Mouse (Mus musculus): ENCODE measurements around the gene Gm42372.
"Not testable (repeated sequence)": the region's sequence is repeated elsewhere in the genome, so short reads cannot be mapped to it uniquely, and the experiment has no call there.

The Gm42372 gene

GRCm38 (mm10) chr7:16982859-16983568 lies at the start of gene Gm42372:
Gene Gm42372 (plus strand): TSS chr7:16983086.
- DNase-seq: peak; percentile 45 to 50

- no peak for DNase-seq
Observed at GRCm38 (mm10) chr7:16937312-16937711, 45.6 kb upstream of the Gm42372 start.

GRCm38 (mm10) chr7:16938117-16938791 lies 44.6 kb upstream of the Gm42372 start:
- no peak for DNase-seq

- DNase-seq: no peak
Observed at GRCm38 (mm10) chr7:16940292-16940691, 42.6 kb upstream of the Gm42372 start.

- no peak for DNase-seq
Observed at GRCm38 (mm10) chr7:16942861-16943260, 40.0 kb upstream of the Gm42372 start.

- DNase-seq: peak; percentile 40 to 54
Observed at GRCm38 (mm10) chr7:16944061-16944807, 38.7 kb upstream of the Gm42372 start, which contains the start of gene Pnmal2. Gene Pnmal2 (plus strand): TSS chr7:16944682.

- peak in 1 of 2 experiments; percentile 13 for DNase-seq
Observed at GRCm38 (mm10) chr7:16944808-16945315, 38.0 kb upstream of the Gm42372 start.

GRCm38 (mm10) chr7:16945419-16945818 lies 37.5 kb upstream of the Gm42372 start:
- no peak for DNase-seq

- no peak for DNase-seq
Observed at GRCm38 (mm10) chr7:16946441-16947348, 36.2 kb upstream of the Gm42372 start.

GRCm38 (mm10) chr7:16947349-16947895 lies 35.5 kb upstream of the Gm42372 start:
- no peak for DNase-seq

- DNase-seq: no peak
Observed at GRCm38 (mm10) chr7:16947959-16948361, 34.9 kb upstream of the Gm42372 start.

- DNase-seq: no peak
Observed at GRCm38 (mm10) chr7:16948923-16949458, 33.9 kb upstream of the Gm42372 start.

- DNase-seq: peak; percentile 32 to 71
Observed at GRCm38 (mm10) chr7:16949908-16950841, 32.7 kb upstream of the Gm42372 start.

GRCm38 (mm10) chr7:16950861-16951635 lies 31.8 kb upstream of the Gm42372 start:
- peak; percentile 49 to 71 for DNase-seq

- DNase-seq: not testable (repeated sequence)
Observed at GRCm38 (mm10) chr7:16953776-16954175, 29.1 kb upstream of the Gm42372 start.

- no peak for DNase-seq
Observed at GRCm38 (mm10) chr7:16955712-16956111, 27.2 kb upstream of the Gm42372 start.

- DNase-seq: no peak
Observed at GRCm38 (mm10) chr7:16956410-16957265, 26.2 kb upstream of the Gm42372 start.

GRCm38 (mm10) chr7:16959539-16960187 lies 23.2 kb upstream of the Gm42372 start, which contains the start of gene Pnmal1:
Gene Pnmal1 (plus strand): TSS chr7:16959679.
- DNase-seq: no peak
